In the genomic region with DNA sequence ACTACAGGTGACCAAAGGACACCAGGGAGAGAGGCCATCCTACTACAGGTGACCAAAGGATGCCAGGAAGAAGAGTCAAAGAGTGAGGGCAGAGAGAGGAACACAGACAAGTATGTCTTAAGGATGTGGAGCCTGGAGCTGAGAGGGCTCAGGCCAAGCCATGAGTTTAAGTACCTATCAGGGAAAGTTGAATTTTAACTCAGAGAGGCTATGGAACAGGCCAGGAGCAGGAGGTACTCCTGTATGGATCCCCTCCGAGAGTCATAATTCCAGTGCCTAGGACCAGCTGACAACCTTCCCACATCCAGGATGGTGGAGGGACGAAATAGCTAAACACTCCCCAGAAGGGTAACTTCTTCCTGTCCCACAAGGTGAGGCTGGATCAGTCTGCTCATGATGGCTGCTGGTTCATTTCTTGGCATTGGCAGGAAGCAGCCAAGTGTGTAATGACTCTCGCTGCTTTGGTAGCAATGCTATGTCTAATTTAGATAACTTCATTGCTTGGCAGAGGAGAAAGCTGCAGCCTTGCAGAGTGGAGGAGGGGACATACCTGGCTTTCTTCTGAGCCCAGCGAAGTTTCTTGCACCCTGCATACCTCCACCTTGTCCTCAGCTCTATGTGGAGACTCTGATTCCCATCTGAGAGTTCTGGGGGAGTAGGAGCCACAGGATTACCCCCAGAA, we compare ENCODE assay signal across 26 mouse cellular contexts. TPM values are rescaled to one million over a fixed set of nuclear protein-coding genes. Genes with fewer than 3 reads are reported as not detected.
DNase-seq lines count a peak whose midpoint lies in the region; ATAC-seq and TF ChIP-seq lines count a peak whose summit lies in the region.
"Had no signal": no experiment of that assay in that cellular context is flagged by ENCODE, and none has a peak within 500 bp of the region (broad histone marks: within the 10 kb centered on the region; RNA-seq: fewer than 3 reads in every experiment).

No protein-coding gene starts in this region.

- no peak overlapping the region; the same call in 1 of the 2 replicates for H3K27ac ChIP-seq in kidney, postnatal 0 days
- H3K27ac ChIP-seq: embryonic facial prominence, embryonic 10.5 days; forebrain, embryonic 10.5 days; heart, embryonic 10.5 days; hindbrain, embryonic 14.5 days had no signal

- H3K9ac ChIP-seq in kidney, postnatal 0 days (ENCODE audit: low read depth, low read length): no peak overlapping the region
- H3K9ac ChIP-seq: hindbrain, embryonic 14.5 days had no signal

- TF ChIP-seq CTCF in kidney, postnatal 0 days (IDR thresholded peaks at IDR 0.05; ENCODE audit: low read depth): no peak

- H3K9me3 ChIP-seq in kidney, postnatal 0 days (replicated peaks; ENCODE audit: low read length): no peaks in the 10 kb centered on the region
- H3K9me3 ChIP-seq: embryonic facial prominence, embryonic 10.5 days; forebrain, embryonic 10.5 days; G1E; heart, embryonic 10.5 days had no signal

- H3K4me1 ChIP-seq in kidney, postnatal 0 days (replicated peaks; ENCODE audit: insufficient read depth, low read length): no peaks in the 10 kb centered on the region
- H3K4me1 ChIP-seq: heart, embryonic 10.5 days had no signal

- ATAC-seq in kidney, postnatal 0 days (replicated peaks; ENCODE audit: low FRiP score, low read depth): 0 out of 2 replicates have a peak, but pooled peaks have one; percentile 29
- no peak for ATAC-seq in erythroblast, adult 5-6 weeks (replicated peaks; ENCODE audit: low FRiP score, poor library complexity, severe bottlenecking)
- ATAC-seq: CD4-positive, CD25-positive, alpha-beta regulatory T cell, adult 4 months; forebrain, embryonic 14.5 days had no signal

- no peaks in the 10 kb centered on the region for H3K27me3 ChIP-seq in kidney, postnatal 0 days (ENCODE audit: insufficient read depth, low read length)

- H3K4me2 ChIP-seq in kidney, postnatal 0 days (ENCODE audit: low read length): no peak overlapping the region
- H3K4me2 ChIP-seq: hindbrain, embryonic 14.5 days had no signal

- DNase-seq in heart, adult 11 months: peak; percentile 74
- no peak for DNase-seq in heart, postnatal 10 days
- DNase-seq in kidney, adult 9 months: peak; percentile 45
- peak; percentile 9 for DNase-seq in kidney, postnatal 0 days (ENCODE audit: low spot score)
- DNase-seq in kidney, postnatal 4 days: peak; percentile 21 to 48
- no peak for DNase-seq in frontal cortex, postnatal 10 days (ENCODE audit: low spot score in 2 of 2)
- DNase-seq in spleen, postnatal 10 days (ENCODE audit: low spot score in 2 of 2): no peak
- DNase-seq: adrenal gland, postnatal 25 days; B cell, adult 2 months; cerebellum, adult 18-20 months; cerebellum, adult 9-11 months; cerebellum, postnatal 36 days; gastrocnemius, postnatal 36 days; heart, adult 18-20 months; heart, postnatal 14 days had no signal

- no peak overlapping the region for H3K4me3 ChIP-seq in kidney, postnatal 0 days (replicated peaks; ENCODE audit: low read depth, low read length)
- H3K4me3 ChIP-seq: embryonic facial prominence, embryonic 10.5 days; erythroblast, embryonic 14.5 days; forebrain, embryonic 10.5 days; heart, embryonic 10.5 days had no signal

- H3K36me3 ChIP-seq in kidney, postnatal 0 days (ENCODE audit: insufficient read depth, low read length): no peaks in the 10 kb centered on the region
- H3K36me3 ChIP-seq: embryonic facial prominence, embryonic 10.5 days; forebrain, embryonic 10.5 days; G1E; heart, embryonic 10.5 days had no signal

- 35% methylated on average over 4 of the region's 4 CpGs for WGBS in kidney, postnatal 0 days

- intact Hi-C loops in heart, postnatal 10 days (cut with DNase I): loop anchor here (10.0 kb wide), 1 partner anchor 197 kb away; no protein-coding TSS in a partner anchor

RNA-seq across cellular contexts. Expression of gene Trh, which starts 16.9 kb away (rescaled TPM):
- not detected for total RNA-seq in heart, postnatal 10 days (2021)
- polyA plus RNA-seq in kidney, postnatal 0 days (2015; fragmentation: Nextera tagmentation; extraction: Ambion mirVana): 1.2 TPM in 2 replicates
- not detected in 2 replicates for total RNA-seq in erythroblast, adult 5-6 weeks (2015; ENCODE audit: low replicate concordance)
- total RNA-seq in erythroblast, adult 5-6 weeks (2017; ENCODE audit: low replicate concordance): not detected in 2 replicates
- total RNA-seq: adrenal gland, postnatal 25 days; G1E; gastrocnemius, adult 8-10 months; gastrocnemius, postnatal 36 days; heart, adult 18-20 months; heart, postnatal 14 days; hematopoietic stem cell, adult 5-6 weeks had no signal
- polyA plus RNA-seq: CD4-positive, CD25-positive, alpha-beta regulatory T cell, adult 4 months; erythroblast, embryonic 14.5 days; G1E had no signal

RNA-seq across cellular contexts. Expression of gene Rbsn, which starts 46.6 kb away (rescaled TPM):
- total RNA-seq in heart, postnatal 10 days (2021): 10 to 100 TPM; 15.2 to 17.4 TPM
- polyA plus RNA-seq in kidney, postnatal 0 days (2015; fragmentation: Nextera tagmentation; extraction: Ambion mirVana): 15.0 and 17.9 TPM in 2 replicates
- total RNA-seq in erythroblast, adult 5-6 weeks (2015; ENCODE audit: low replicate concordance): 4.6 and 8.1 TPM in 2 replicates
- 4.6 and 8.9 TPM in 2 replicates for total RNA-seq in erythroblast, adult 5-6 weeks (2017; ENCODE audit: low replicate concordance)

Comparison
In these comparisons a context has a peak if more than half of its experiments do, and no peak if none do; other contexts are left out.
1. DNase-seq: peak in heart, adult 11 months (single experiment), kidney, adult 9 months (single experiment), kidney, postnatal 0 days (single experiment) and kidney, postnatal 4 days (2 of 2); none in heart, postnatal 10 days (0 of 2), frontal cortex, postnatal 10 days (0 of 2) and spleen, postnatal 10 days (0 of 2).